Mouse (Mus musculus): ENCODE data around the gene Greb1. TPM values are rescaled to one million over a fixed set of nuclear protein-coding genes. Genes with fewer than 3 reads are reported as not detected.

Gene Greb1
- polyA plus RNA-seq, 1 experiment from 2014 or later: 4.5 TPM

- Histone ChIP-seq H3K27ac (no peak overlapping the region), H3K4me2 (replicated peaks) (no peak overlapping the region), H3K27me3 (no peaks in the 10 kb centered on the region), H3K36me3 (0 out of 2 replicates have a peak, but pooled peaks cover 4% of the 10 kb centered on the region), H3K4me3 (no peak overlapping the region), H3K9ac (no peak overlapping the region), H3K9me3 (replicated peaks) (no peaks in the 10 kb centered on the region), H3K4me1 (peaks cover 12% of the 10 kb centered on the region)
- no peak for ATAC-seq (ENCODE audit: low FRiP score)
- 62% methylated on average over 12 of the region's 12 CpGs for WGBS
These were observed 48.3 kb downstream of the Greb1 start for GRCm38 (mm10) chr12:16752236-16752840.

- WGBS: 93% methylated on average over 6 of the region's 6 CpGs
- Histone ChIP-seq H3K36me3 (0 out of 2 replicates have a peak, but pooled peaks cover 3% of the 10 kb centered on the region), H3K4me1 (peaks cover 12% of the 10 kb centered on the region), H3K4me2 (replicated peaks) (no peak overlapping the region), H3K27me3 (no peaks in the 10 kb centered on the region), H3K9ac (no peak overlapping the region), H3K27ac (no peak overlapping the region), H3K4me3 (no peak overlapping the region), H3K9me3 (replicated peaks) (no peaks in the 10 kb centered on the region)
- no peak for ATAC-seq (ENCODE audit: low FRiP score)
These were observed 49.1 kb downstream of the Greb1 start for GRCm38 (mm10) chr12:16751609-16752008.

DNA sequence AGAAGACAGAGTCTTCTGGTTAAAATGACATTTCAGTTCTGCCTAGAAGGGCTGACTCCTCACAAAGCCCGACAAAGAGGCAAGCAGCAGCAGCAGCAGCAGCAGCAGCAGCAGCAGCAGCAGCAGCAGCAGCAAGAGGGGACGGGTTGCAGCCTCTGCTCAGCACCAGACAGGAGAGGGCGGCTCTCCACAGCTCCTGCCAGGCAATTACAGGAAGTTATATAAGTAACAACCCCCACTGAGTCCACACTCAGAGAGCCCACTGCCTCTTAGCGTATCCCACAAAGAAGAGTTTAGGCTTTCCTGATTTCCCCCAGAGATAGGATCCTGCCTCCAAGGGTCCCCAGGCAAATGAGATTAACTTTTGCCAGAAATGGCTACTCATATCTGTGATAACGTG, 60.6 kb downstream of the Greb1 start:
- peaks cover 14% of the 10 kb centered on the region; the same call in 1 of the 2 replicates for H3K4me1 ChIP-seq
- H3K9me3 ChIP-seq (replicated peaks): no peaks in the 10 kb centered on the region
- H3K4me2 ChIP-seq (replicated peaks): no peak overlapping the region
- ATAC-seq (ENCODE audit: low FRiP score): no peak
- no peak overlapping the region for H3K9ac ChIP-seq
- H3K27me3 ChIP-seq: no peaks in the 10 kb centered on the region
- WGBS: 44% methylated on average over 5 of the region's 5 CpGs
- H3K36me3 ChIP-seq: no peaks in the 10 kb centered on the region
- H3K27ac ChIP-seq: no peak overlapping the region
- no peak overlapping the region for H3K4me3 ChIP-seq

DNA sequence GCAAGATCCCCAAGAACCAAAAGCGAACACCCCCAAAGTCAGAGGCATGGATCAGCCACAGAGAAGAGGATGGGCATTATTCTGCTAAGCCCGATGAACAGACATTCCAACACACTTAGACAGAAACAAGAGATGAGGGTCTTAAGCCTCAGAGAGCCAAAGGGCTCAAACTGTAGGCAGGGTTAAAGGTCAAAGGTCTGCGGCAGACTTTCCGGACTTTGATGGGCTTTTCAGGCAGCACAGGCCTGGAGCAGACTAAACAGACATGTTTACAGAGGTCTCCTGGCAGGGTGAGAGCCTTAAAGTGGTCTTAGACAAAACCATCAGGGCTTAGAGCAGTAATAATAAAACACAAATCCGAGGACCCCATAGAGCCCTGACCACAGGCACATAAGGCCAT, 63.4 kb downstream of the Greb1 start:
- no peak for ATAC-seq (ENCODE audit: low FRiP score)
- H3K9ac ChIP-seq: no peak overlapping the region
- WGBS: 45% methylated on average over 5 of the region's 5 CpGs
- no peak overlapping the region for H3K4me2 ChIP-seq (replicated peaks)
- no peak overlapping the region for H3K27ac ChIP-seq
- H3K4me1 ChIP-seq: peaks cover 16% of the 10 kb centered on the region; the same call in 1 of the 2 replicates
- no peaks in the 10 kb centered on the region for H3K27me3 ChIP-seq
- no peaks in the 10 kb centered on the region for H3K36me3 ChIP-seq
- no peaks in the 10 kb centered on the region for H3K9me3 ChIP-seq (replicated peaks)
- no peak overlapping the region for H3K4me3 ChIP-seq

DNA sequence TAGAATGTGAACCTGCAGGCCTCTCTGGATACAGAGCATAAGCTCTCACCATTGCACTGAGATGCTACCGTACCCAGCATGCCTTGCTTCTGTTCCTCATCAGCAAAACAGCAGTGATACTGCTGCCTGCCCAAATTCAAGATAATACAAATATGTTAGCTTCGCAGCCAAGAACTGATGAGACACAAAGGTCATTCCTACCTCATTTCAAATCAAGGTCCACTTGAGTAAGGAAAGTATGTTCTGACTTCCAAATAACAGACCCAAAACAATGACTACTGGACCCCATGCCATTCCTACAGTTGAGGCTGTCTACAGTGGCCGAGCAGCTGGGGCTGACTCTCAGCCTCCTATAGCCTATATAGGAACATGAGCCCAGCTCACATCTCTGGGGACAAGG, 66.0 kb downstream of the Greb1 start:
- Histone ChIP-seq H3K4me1 (peaks cover 16% of the 10 kb centered on the region; the same call in 1 of the 2 replicates), H3K4me3 (no peak overlapping the region), H3K27ac (no peak overlapping the region), H3K9ac (no peak overlapping the region), H3K4me2 (replicated peaks) (no peak overlapping the region), H3K9me3 (replicated peaks) (no peaks in the 10 kb centered on the region), H3K27me3 (no peaks in the 10 kb centered on the region), H3K36me3 (no peaks in the 10 kb centered on the region)
- no peak for ATAC-seq (ENCODE audit: low FRiP score)
- WGBS: 83% methylated on average over 3 of the region's 3 CpGs

DNA sequence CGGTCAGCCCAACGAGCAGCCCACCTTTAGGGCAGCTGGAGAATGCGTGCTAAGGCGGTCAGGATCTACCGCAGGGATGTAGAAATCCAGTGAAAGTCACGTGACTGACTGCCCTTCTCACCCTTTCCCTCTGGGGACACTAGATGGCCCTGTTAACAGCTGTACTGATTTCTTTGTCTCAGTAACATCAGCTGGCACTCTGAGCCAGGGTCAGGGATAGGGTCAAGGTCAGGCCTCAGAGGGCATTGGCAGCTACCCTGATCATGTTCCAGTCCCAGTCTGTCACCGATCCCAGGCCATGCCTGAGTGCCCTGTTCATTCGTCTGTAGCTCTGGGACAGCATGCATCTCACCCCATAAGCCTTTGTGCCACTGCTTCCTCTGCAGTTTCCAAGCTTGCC, 66.7 kb downstream of the Greb1 start:
- H3K27me3 ChIP-seq: no peaks in the 10 kb centered on the region
- 28% methylated on average over 8 of the region's 8 CpGs for WGBS
- no peak overlapping the region for H3K4me2 ChIP-seq (replicated peaks)
- no peaks in the 10 kb centered on the region for H3K36me3 ChIP-seq
- ATAC-seq (ENCODE audit: low FRiP score): no peak
- H3K9me3 ChIP-seq (replicated peaks): no peaks in the 10 kb centered on the region
- H3K9ac ChIP-seq: no peak overlapping the region
- peaks cover 16% of the 10 kb centered on the region; the same call in 1 of the 2 replicates for H3K4me1 ChIP-seq
- no peak overlapping the region for H3K4me3 ChIP-seq
- H3K27ac ChIP-seq: no peak overlapping the region

- peak; percentile 53; the same call in 1 of the 2 replicates for ATAC-seq (ENCODE audit: low FRiP score)
- H3K27me3 ChIP-seq: no peaks in the 10 kb centered on the region
- 50% methylated on average over 11 of the region's 11 CpGs for WGBS
- H3K9ac ChIP-seq: no peak overlapping the region
- no peaks in the 10 kb centered on the region for H3K9me3 ChIP-seq (replicated peaks)
- no peak overlapping the region for H3K4me2 ChIP-seq (replicated peaks)
- H3K4me1 ChIP-seq: peaks cover 9% of the 10 kb centered on the region; the same call in 1 of the 2 replicates
- no peak overlapping the region for H3K27ac ChIP-seq
- no peaks in the 10 kb centered on the region for H3K36me3 ChIP-seq
- H3K4me3 ChIP-seq: no peak overlapping the region
These were observed 69.5 kb downstream of the Greb1 start for GRCm38 (mm10) chr12:16731121-16731741.

DNA sequence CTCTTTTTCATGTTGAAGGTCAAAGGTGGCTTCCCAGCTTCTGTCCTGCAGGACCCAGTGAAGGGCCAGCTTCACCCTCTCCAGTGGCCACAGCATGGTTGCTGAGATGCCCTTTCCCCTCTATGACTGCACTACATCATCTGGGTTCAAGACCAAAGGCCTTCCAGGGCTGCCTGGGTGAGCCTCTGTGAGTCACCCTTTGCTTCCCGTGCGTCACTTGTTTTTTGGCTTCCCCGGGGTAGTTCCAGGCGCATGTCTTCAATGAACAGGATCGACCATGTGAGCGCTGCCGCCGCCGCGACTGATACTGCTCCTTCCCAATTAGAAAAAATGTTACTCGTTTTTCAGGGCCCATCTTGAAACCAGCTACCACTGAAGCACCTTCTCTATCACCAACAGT, 70.5 kb downstream of the Greb1 start:
- no peaks in the 10 kb centered on the region for H3K36me3 ChIP-seq
- peaks cover 9% of the 10 kb centered on the region; the same call in 1 of the 2 replicates for H3K4me1 ChIP-seq
- H3K9me3 ChIP-seq (replicated peaks): no peaks in the 10 kb centered on the region
- WGBS: 83% methylated on average over 11 of the region's 11 CpGs
- H3K9ac ChIP-seq: no peak overlapping the region
- H3K4me3 ChIP-seq: no peak overlapping the region
- H3K27ac ChIP-seq: no peak overlapping the region
- no peak for ATAC-seq (ENCODE audit: low FRiP score)
- no peaks in the 10 kb centered on the region for H3K27me3 ChIP-seq
- no peak overlapping the region for H3K4me2 ChIP-seq (replicated peaks)

- no peak overlapping the region for H3K4me3 ChIP-seq
- H3K36me3 ChIP-seq: no peaks in the 10 kb centered on the region
- no peak overlapping the region for H3K4me2 ChIP-seq (replicated peaks)
- no peak overlapping the region for H3K9ac ChIP-seq
- no peaks in the 10 kb centered on the region for H3K9me3 ChIP-seq (replicated peaks)
- H3K4me1 ChIP-seq: peaks cover 7% of the 10 kb centered on the region; the same call in 1 of the 2 replicates
- WGBS: 85% methylated on average over 5 of the region's 5 CpGs
- no peak overlapping the region for H3K27ac ChIP-seq
- no peaks in the 10 kb centered on the region for H3K27me3 ChIP-seq
- no peak for ATAC-seq (ENCODE audit: low FRiP score)
These were observed 72.5 kb downstream of the Greb1 start for GRCm38 (mm10) chr12:16728221-16728620.

GRCm38 (mm10) chr12:16726229-16726628, 74.5 kb downstream of the Greb1 start:
- ATAC-seq (ENCODE audit: low FRiP score): no peak
- H3K9ac ChIP-seq: no peak overlapping the region
- no peak overlapping the region for H3K27ac ChIP-seq
- no peaks in the 10 kb centered on the region for H3K36me3 ChIP-seq
- no peaks in the 10 kb centered on the region for H3K9me3 ChIP-seq (replicated peaks)
- H3K4me2 ChIP-seq (replicated peaks): no peak overlapping the region
- WGBS: 82% methylated on average over 3 of the region's 3 CpGs
- H3K27me3 ChIP-seq: no peaks in the 10 kb centered on the region
- H3K4me1 ChIP-seq: peaks cover 3% of the 10 kb centered on the region; the same call in 1 of the 2 replicates
- H3K4me3 ChIP-seq: no peak overlapping the region

- no peaks in the 10 kb centered on the region for H3K4me1 ChIP-seq
- WGBS: 56% methylated on average over 3 of the region's 3 CpGs
- no peak overlapping the region for H3K4me2 ChIP-seq (replicated peaks)
- H3K9me3 ChIP-seq (replicated peaks): no peaks in the 10 kb centered on the region
- no peak for ATAC-seq (ENCODE audit: low FRiP score)
- H3K27ac ChIP-seq: no peak overlapping the region
- H3K4me3 ChIP-seq: no peak overlapping the region
- no peaks in the 10 kb centered on the region for H3K27me3 ChIP-seq
- H3K36me3 ChIP-seq: 0 out of 2 replicates have a peak, but pooled peaks cover 6% of the 10 kb centered on the region
- H3K9ac ChIP-seq: no peak overlapping the region
These were observed 77.1 kb downstream of the Greb1 start for GRCm38 (mm10) chr12:16723601-16724000.

DNA sequence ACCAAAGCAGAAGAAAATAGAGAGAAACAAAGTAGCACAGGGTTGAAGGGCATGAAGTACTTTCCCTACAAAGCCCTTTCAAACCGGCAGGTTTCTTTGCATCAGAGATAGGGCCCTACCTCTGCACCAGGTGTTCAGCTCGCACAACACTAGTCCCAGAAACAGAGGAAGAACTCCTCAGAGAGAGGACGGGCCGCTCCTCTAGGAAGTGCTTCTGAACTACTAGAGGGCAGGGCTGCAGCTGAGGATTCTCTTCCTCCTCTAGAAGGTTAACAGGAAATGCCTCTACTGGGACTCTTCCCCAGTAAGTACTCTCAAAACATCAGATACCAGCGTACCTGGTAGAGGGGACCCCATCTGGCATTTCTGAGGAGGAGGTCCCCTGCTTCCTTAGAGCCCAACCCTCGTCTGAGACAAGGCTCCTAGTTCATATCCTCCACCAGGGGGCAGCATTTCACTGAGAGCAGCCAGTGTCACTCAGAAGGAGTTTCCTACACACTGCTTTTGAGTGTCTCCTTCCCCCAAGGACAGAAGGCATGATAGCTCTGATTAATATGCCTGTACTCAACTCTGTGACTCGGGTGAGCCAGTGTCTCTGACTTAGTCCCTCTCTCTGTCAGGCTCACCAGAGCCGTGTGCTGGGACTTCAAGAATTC, 81.9 kb downstream of the Greb1 start:
- H3K4me2 ChIP-seq (replicated peaks): no peak overlapping the region
- H3K9me3 ChIP-seq (replicated peaks): no peaks in the 10 kb centered on the region
- H3K36me3 ChIP-seq: peaks cover 13% of the 10 kb centered on the region; the same call in 1 of the 2 replicates
- H3K4me1 ChIP-seq: no peaks in the 10 kb centered on the region
- H3K4me3 ChIP-seq: no peak overlapping the region
- no peak overlapping the region for H3K9ac ChIP-seq
- peak; percentile 42 for ATAC-seq (ENCODE audit: low FRiP score)
- WGBS: 45% methylated on average over 8 of the region's 8 CpGs
- no peak overlapping the region for H3K27ac ChIP-seq
- H3K27me3 ChIP-seq: no peaks in the 10 kb centered on the region

Measured in hindbrain, embryonic 12.5 days (tissue).